Mouse (Mus musculus): Measurements from ENCODE around the gene Frmd4b.
A peak's percentile ranks its signal among the peaks of the same experiment; 100 is the strongest.

Gene Frmd4b

DNA sequence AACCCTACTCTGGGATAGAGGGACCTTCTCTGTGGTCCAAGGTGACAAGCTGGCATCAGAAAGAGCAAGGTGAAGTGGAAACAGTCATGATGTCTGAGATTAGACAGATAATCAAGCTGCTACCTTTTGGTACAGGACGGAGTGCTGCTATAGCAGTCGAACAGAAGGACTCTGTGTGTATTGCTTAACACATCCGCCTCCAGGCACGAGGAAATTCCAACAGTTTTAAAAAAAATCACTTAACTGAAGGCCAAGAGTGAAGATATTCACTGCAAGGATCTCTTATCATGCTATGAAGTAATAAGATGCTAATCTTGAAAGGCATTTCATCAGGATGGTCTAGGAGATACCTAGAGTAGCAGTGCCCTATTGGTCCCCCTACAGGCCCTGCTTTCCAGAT, 298.3 kb downstream of the Frmd4b start:
- no peak for DNase-seq (ENCODE audit: low read depth, low spot score)

DNA sequence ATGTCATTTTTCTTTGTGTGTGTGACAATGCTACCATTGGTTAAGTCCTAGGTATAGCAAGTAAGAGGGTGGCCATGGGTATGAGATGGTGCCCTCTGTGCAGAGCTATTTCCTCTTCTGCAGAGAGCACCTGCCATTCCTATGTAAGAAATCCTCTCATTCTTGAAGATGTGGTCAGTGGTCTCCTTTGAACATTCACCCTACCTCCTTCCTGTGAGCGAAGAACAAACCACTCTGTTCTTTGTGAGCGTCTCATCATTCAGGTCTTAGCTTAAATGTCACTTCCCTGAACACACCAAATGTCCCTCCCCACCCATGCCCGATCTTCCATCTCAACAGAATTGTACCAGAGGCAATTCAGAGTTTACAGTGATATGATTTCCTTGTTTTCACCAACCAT, 299.4 kb downstream of the Frmd4b start:
- no peak for DNase-seq (ENCODE audit: low read depth, low spot score)

DNA sequence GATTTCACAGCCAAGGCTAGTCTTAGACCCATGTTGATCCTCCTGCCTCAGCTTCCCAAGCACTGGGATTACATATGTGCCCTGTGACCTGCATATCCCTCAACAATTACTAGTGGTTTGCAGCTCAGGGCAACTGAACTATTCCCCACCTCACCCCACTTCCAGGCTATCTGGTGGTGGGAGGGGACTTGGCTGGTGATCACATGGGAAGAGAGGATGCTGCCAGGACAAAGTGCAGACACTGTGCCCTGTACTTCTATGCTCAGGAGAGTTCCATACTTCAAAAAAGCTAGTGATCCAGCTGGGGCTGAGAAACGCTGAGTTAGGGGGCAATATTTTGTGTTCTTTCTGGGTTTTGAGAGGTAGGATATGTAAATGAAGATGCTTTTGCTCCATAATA, 300.6 kb downstream of the Frmd4b start:
- DNase-seq (ENCODE audit: low read depth, low spot score) = no peak

DNA sequence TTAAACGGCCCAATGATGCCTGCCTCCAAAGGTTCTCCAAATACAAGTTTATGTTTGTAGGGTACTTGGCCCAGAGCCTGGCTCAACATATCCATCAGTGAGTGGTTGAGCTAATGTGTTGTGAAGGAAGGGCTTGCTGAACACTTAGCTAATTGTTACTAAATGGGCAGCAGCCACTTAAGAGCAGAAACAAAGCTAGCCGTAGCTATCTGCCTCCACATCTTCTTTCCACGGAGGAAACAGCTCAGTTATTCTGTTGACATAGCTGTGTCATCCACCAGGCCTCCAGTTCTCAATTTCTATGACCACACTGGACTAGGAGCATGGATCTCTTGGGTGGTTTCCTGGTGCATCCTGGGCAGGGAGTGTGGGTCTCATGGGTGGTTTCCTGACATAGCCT, 302.0 kb downstream of the Frmd4b start:
- no peak for DNase-seq (ENCODE audit: low read depth, low spot score)

DNA sequence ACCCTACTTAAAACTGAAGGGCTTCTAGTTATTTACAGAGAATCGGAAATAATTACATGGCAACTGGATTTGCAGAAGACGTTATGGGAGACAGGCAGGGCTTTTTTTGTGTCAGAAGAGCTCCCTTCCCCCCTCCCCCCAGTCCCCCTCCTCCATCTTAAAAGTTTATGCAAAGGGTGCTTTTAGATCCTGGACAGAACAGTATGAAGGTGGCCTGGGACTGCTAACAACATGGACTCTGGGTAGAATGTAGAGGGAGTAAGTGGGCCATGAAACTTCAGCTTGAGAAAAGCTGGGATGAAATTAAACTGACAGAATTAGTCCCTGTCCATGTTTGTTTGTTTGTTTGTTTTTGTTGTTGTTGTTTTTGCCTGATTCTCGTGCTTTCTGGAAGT, 304.8 kb downstream of the Frmd4b start:
- DNase-seq (ENCODE audit: low read depth, low spot score) = no peak

DNA sequence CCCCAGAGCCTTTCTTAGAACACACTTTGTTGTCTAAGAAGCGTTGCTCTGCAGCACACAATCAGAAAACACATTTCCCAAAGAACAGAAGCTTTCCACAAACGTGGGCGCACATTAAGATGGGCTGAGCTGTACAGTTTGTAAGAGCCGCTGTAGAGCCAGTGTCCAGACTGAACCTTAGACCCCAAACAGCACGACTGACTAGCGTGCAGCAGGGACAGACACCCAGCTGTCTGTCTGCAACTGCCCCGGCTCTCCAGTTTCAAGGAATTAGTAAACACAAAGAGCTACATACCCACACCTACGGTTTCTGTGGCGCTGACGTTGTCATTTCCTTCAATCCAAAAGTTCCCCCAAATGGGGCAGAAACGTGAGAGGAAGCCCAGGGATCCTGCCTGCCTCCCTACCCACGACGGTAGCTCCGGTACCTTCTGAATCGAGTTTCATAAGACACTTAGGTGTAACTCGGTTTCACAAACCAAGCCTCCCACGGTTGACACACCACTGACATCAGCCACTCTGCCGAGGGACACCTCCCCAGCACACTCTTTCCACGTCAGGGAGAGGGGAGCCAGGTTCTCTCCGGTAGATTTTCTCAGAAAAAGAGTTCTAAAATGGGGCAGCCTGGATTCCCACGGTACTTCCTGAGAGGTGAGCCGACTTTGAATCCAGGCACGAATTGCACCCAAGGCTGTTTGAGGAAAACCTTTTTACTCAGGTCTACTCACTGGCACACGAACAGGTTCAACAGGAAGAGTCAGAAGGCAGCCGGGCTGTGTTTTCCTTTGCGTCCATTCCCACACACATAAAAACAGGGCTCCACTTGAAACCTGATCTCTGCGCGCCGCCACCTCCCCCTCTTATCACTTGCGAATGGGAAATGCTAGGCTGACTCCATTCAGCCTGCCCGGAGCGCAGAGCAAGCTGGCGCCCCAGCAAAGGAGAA, 305.5 kb downstream of the Frmd4b start:
- peak; percentile 70 for DNase-seq (ENCODE audit: low read depth, low spot score)

DNA sequence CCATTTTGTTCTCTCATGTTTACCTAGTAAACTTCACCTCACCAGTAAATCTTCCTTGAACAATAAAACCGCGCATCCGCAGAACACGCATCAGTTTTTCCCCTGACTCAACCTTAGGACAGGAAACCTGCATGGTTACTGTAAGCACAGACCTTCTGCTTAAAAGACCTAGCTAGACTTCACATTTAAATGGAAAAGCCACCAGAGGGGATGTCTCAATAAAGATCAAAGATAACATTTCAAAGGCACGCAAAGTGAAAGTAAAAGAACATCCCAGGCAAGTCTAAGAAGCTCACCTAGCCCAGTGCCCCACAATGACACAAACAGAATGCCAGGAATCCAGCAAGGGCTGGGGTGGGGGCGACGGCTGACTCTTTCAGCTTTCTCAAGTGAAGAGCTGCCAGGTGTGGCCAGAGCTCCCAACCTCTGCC, 306.4 kb downstream of the Frmd4b start:
- DNase-seq (ENCODE audit: low read depth, low spot score) = peak; percentile 90

DNA sequence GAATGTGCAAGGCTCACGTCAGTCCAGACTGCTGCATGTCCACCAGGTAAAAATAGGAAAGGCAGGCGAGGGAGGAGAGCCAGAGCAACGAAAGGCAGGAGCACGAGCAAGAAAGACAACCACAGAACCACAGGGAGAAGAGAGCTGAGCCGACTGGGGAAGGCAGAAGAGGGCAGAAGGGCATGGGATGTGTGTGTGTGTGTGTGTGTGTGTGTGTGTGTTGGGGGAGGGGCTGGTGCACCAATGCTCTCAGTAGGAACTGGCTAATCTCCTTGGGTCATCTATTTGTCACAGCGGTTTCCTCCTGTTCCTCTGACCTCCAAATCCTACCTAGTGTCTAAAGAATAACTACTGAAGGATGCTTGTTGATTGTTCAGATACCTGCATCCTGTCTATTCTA, 308.2 kb downstream of the Frmd4b start:
- peak; percentile 36 for DNase-seq (ENCODE audit: low read depth, low spot score)

DNA sequence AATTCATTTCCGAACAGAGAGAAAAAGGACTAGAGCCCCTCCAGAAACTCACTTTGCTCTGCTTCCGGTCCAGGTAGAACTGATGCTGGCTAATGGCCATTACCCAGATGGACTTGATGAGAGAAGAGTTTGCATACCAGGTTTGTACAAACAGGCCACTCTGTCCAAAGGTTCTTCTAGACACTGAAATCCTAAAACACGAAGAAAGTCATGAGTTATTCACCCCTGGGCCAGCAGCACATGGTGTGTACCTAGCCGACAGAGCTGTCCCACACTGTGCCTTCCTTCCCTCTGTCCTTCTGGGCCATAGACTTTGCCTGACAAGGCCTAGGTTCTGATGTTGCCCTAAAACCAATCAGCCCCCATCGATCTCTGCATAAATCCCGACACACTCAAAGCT, 308.8 kb downstream of the Frmd4b start:
- no peak for DNase-seq (ENCODE audit: low read depth, low spot score)

DNA sequence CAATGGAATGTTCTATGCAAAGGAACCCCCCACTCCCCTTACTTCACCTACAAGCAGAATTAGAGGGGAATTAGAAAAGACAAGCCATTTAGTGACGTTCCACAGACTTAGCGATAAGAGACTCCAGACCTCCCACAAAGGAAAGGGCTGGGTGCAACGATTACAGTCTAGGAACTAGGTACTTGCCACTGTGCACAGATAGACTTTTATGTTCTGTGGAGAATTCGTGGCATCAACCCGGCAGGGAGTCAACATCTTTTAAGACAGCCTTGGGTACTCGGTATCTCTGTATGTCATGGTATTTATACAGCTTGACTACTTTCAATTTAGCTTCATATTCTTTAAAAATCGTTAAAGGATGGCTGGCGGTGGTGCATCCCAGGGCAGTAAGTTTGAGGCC, 310.1 kb downstream of the Frmd4b start:
- no peak for DNase-seq (ENCODE audit: low read depth, low spot score)

DNA sequence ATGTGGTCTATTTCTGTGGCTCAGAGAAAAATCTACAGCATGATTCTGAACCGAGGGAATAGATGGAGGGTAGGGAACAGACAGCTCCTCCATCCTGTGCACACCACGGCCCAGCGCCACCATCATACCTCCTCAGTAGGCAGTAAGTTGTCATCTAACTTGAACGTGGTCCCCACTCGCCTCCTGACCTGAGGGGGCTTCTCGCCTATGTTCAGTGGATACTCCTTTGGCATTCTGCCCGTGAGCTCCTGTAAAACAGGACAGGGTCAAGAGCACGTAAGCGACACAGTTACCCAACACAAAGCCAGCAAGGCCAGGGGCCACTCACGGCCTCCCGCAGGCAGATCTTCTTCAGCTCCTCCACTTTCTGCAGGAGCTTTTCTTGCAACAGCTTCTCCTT, 311.0 kb downstream of the Frmd4b start:
- no peak for DNase-seq (ENCODE audit: low read depth, low spot score)

DNA sequence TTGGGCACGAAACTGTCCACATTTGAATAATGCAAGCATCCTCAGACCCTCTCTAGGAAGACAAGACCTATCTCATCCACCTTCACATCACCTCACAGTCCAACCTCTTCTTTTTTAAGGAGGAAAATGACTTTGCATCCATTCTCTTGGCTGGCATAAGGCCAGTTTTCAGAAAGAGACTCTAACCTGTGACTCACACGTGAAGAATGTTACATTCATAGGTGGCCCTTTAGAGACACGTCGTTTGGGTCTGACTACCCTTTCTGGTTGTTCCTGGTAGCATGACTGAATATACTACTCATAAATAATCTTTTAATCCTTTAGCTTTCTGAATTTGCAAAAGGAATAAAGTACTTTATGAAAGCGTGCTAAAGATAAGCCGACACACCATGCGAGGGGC, 311.9 kb downstream of the Frmd4b start:
- no peak for DNase-seq (ENCODE audit: low read depth, low spot score)

DNA sequence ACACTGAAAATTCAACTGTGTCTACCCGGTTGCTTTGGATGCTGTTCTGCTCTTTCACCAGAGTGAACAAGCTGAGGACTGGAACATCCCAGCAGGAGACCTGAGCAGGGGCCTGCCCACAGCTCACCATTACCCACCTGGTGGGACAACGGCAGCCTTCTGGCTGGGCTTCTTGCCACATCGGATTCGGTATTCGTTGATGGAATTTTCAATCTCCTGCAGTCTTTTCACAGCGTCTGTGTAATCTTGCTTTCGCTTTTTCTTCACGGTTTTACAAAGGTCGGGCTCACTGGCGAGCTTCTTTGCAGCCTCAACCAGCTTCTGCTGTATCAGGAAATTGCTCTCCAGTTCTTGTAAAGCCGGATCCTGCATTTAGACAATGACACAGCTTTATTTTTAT, 312.3 kb downstream of the Frmd4b start:
- no peak for DNase-seq (ENCODE audit: low read depth, low spot score)

DNA sequence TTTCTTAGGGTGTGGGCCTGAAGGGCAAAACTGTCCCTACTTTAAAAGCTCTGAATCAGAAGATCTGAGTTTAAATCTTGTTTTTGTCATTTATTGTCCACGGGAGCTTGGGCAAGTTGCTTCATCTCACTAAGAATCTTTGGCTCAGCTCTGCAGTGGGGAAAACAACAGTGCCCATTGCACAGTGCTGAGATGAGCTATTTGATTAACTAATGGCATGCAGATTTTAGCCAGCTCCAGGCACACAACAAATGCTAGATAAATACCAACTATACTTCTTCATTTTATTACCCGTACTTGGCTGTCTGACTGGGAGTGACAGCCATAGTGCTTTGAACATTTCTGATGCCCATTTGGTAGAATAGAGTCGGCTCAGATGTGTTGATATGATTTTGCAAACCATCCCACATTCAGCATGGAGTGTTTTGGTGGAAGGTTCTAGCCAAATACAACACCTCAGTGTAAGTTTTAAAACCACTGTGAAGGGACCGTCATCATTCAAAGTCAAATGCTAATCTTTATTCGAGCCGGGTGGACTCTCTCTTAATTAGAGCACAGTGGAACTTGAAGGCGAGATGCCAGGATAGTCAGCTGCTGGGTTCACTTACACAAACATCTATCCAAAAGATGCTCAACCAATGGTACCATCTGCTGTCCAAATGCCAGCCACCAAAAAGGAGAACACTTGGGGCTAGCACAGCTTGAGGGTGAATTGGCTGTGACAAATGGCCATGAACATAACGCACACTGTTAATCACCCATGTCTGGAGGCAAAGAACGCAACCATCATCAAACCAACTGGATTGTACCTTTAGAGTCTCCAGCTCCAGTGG, 313.8 kb downstream of the Frmd4b start:
- no peak for DNase-seq (ENCODE audit: low read depth, low spot score)

DNA sequence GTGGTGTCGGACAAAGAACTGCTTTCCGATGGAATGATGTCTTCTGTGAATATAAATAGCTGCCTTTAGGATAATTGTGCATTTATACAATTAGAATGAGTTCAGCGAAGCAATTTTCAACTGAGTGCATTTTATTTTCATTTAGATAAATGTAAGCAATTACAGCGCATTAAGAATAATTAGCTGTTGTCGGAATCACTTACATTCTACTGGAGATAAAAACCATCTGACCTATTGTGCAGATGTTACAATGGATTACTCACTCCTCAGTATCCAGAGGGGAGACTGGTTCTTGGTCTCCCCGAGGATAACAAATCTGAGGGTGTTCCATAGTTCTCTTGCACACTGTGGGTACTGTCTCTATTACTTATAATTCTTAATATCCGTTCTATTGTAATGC, 315.0 kb downstream of the Frmd4b start:
- no peak for DNase-seq (ENCODE audit: low read depth, low spot score)

DNA sequence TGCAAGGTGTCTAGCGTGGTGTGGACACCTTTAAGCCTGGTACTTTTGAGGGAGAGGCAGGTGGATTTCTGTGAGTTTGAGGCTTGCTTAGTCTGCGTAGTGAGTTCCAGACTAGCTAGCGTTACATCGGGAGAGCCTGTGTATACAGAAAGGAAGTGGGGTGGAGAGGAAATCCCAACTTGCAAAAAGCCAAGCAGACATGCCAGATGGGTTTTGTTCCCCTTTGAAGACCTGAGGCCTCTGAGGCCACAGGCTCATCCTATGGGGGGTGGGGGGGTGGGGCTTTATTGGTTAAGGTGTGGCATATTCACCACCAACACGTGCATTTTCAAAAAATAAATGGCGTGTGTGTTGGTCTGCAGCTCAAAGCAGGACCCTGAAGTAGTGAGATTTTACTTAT, 316.7 kb downstream of the Frmd4b start:
- DNase-seq (ENCODE audit: low read depth, low spot score) = no peak

DNA sequence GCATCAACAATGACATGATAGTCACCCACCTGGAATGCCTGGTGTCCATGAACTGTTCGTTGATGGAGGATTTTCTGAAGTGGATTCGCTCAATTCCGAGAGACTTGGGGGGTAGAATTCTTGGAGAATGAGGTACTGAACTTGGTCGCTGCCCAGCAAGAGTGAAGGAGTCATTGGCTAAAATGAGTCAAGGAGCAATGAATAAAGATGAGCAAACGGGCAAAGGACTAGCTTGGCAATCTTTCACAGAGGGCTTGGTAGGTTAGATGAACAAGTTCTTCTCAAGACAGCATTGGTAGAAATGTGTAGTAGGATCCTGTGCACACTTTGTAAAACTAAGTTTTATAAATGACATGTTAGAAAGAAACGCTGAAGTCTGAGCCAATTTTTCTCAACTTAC, 317.2 kb downstream of the Frmd4b start:
- DNase-seq (ENCODE audit: low read depth, low spot score) = no peak

DNA sequence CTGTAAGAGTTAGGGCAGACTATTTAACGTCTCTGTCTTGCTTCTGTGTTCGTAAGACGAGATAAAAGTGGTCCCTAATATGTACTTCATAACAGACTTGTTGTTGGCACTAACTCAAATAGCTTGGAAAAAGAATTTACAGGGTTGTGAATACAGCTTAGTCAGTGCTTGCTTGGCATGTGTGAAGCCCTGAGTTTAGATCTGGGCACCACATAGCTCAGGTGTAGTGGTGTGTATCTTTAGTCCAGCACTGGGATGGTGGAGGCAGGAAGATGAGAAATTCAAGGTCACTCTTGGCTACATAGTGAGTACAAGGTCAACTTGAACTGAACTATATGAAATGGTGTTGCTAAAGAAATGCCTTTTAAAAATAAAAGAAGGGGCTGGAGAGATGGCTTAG, 320.2 kb downstream of the Frmd4b start:
- no peak for DNase-seq (ENCODE audit: low read depth, low spot score)

DNA sequence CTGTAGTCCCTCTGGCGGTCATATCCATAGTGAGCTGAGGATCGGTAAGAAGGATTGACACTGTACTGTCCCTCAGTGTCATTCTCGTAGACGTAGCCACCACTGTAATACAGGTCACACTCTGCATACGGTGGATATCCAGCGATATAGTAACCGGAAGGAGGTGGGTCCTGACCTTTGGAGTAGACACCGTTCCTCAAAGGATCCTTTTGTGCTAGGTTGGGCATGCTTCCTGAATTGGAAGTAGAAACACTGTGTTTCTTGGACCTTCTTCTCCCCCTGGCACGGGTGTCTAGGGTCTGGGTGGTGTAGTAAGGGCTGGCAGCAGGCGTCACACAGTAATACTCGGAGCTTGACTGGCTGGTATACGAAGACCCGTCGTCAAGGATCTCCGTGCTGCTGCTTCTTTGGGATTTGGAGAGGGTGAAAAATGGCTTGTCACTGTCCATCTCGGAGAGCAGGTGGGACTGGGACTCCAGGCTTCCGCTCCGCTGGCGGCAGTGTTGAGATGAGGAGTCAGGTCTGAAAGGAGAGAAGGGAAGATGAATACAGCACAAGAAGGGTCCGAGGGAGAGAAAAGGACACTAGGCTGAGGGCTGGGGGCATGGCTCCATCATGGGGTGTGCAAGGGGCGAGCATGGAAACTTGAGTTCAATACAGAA, 321.3 kb downstream of the Frmd4b start:
- DNase-seq (ENCODE audit: low read depth, low spot score) = no peak

DNA sequence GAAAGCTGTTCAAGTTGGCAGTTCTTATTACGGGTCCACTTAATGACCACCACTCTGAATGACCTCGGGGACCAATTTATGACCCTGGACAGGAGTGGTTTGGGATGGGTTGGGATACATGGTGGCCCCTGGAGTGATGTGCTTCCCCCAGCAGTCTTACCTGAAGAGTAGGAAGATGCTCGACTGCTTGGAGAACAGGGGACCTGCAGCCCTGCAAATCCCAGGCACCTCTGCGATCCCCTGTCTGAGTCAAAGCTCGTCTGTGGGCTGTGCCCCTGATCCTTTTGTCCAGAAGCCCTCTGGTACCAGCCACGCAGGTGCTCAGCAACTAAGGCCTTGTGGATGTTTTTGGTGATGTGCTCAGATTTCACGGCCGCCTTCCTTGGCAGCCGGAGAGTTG, 321.9 kb downstream of the Frmd4b start:
- DNase-seq (ENCODE audit: low read depth, low spot score) = no peak

DNA sequence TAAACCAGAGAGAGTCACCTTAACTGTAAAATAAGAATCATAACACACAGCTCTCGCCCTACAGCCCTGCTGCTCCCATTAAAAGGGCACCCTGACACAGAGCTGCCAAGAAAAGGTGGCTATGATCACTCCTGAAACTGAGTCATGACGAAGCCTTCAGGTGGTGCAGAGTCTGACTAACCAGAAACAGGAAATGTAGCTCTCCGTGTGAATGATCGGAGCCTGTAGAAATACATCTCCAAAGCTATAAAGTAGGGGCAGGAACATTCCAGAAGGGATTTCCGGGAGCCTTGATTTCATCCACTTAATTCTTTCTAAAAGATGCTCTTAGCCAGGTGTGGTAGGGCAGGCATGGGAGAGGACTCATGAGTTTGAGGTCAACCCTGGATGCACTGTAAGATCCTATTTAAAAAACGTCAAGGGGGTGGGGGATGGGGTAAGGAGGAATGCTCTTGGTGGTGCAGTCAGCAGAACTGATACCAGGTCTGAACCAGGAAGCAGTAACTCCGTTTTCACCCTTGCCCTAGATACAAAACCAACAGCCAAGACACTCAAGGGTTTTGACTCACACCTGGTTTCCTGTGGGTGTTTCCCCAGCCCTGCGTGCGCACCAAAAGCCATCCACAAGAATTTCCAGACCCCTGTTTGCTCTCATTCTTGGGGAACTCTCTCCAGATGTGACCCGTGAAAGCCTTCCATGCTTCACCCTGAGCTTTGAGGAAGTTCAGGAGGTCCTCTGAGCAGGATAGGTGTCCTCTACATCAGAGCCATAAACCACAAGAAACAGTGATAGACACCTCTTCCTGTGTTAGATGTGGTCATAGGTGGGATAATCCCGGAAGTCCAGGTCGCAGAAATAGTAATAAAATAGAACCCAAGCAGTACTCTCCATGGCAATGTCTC, 323.4 kb downstream of the Frmd4b start:
- no peak for DNase-seq (ENCODE audit: low read depth, low spot score)
